Mouse (Mus musculus) embryonic fibroblast, embryonic 13.5 days (primary cell): ENCODE measurements around the gene Gm17606. TPM values are rescaled to one million over a fixed set of nuclear protein-coding genes. Genes with fewer than 3 reads are reported as not detected.

Experiments
- H3K27ac ChIP-seq: 2 replicates; pipeline ENCODE4 v1.5.1; 2012; ENCODE audit warnings: low read length, control low read depth, inconsistent platforms; ENCODE audit not compliant: insufficient read depth
- H3K4me1 ChIP-seq: 2 replicates; pipeline ENCODE4 v1.6.1; 2011; ENCODE audit warnings: low read length; ENCODE audit not compliant: control insufficient read depth, insufficient read depth
- H3K4me3 ChIP-seq: 2 replicates; pipeline ENCODE4 v1.5.1; 2011; ENCODE audit warnings: mild to moderate bottlenecking, control low read depth, low read length; ENCODE audit not compliant: insufficient read depth
- CTCF ChIP-seq: IDR thresholded peaks from 2 replicates; pipeline ENCODE4 v1.5.1; 2011; ENCODE audit warnings: mild to moderate bottlenecking, control low read depth, low read length, moderate library complexity, borderline replicate concordance; ENCODE audit not compliant: insufficient read depth
- POLR2A ChIP-seq: IDR thresholded peaks from 2 replicates; pipeline ENCODE4 v1.6.1; 2011; ENCODE audit warnings: low read depth, mild to moderate bottlenecking, control low read depth, low read length, moderate library complexity
- polyA plus RNA-seq: library from polyadenylated mRNA; stranded (reverse); fragments of >200 nt; gene quantifications from 2 replicates; pipeline ENCODE4 v1.2.4, GENCODE M21; 2011; ENCODE audit warnings: low read depth; ENCODE audit not compliant: missing spikeins, insufficient read length

The Gm17606 gene
- polyA plus RNA-seq, 1 experiment = not detected

- Histone ChIP-seq H3K4me3 (0 out of 2 replicates have a peak overlapping the region, but pooled peaks have one; percentile 3), H3K4me1 (peaks cover 3% of the 10 kb centered on the region; the same call in 1 of the 2 replicates), H3K27ac (no peak overlapping the region)
- TF ChIP-seq CTCF (no peak), POLR2A (no peak)
These were observed 10.8 kb downstream of the Gm17606 start for GRCm38 (mm10) chr14:54651556-54651955.

DNA sequence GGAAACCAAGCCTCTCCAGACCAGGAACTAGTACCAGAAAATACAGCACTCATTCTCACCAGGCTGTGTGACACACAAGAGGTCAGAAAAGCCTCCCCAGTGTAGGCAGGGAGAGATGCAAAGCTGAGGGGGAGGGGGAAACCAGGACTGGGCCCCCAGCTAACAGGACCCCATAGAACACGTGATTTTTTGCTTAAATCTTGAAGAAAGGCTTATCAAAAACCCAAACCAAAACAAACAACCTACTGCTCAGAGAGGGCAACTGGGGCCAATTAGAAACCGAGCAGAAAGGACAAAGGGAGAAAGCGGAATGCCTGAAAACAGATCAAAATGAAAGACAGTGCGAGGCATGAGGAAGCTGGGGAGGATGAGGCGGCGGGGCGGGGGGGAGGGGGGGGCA is 12.0 kb downstream of the Gm17606 start:
- Histone ChIP-seq H3K4me1 (peaks cover 3% of the 10 kb centered on the region; the same call in 1 of the 2 replicates), H3K4me3 (peak overlapping the region; percentile 77), H3K27ac (peak overlapping the region; percentile 14; the same call in 1 of the 2 replicates)
- no peak for TF ChIP-seq CTCF
- no peak for TF ChIP-seq POLR2A

DNA sequence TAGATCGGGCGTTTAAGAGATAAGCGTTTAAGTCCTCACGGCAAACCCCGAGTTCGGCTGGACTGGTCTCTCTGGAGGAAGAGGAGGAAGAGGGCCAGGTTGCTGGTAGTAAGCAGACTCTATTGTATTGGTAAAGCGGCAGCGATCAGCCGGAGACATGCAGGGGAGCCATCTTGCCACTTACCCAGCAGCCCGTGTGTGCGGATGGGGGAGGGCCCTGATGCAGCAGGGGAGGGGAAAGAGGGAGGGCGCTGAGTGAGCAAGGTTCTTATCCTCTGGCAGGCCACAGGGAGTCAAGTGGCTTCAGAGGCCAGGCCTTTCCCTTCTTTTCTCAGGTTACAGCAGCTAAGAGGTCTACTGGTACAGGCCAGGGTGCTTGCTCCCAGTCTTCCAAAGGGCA is 12.7 kb downstream of the Gm17606 start:
- Histone ChIP-seq H3K4me1 (peaks cover 3% of the 10 kb centered on the region; the same call in 1 of the 2 replicates), H3K4me3 (peak overlapping the region; percentile 77), H3K27ac (peak overlapping the region; percentile 64)
- peak; percentile 95 for TF ChIP-seq POLR2A
- TF ChIP-seq CTCF = no peak

GRCm38 (mm10) chr14:54660009-54660408 is 19.3 kb downstream of the Gm17606 start:
- no peaks in the 10 kb centered on the region for H3K4me1 ChIP-seq
- no peak for TF ChIP-seq POLR2A
- TF ChIP-seq CTCF = no peak
- H3K4me3 ChIP-seq = no peak overlapping the region
- no peak overlapping the region for H3K27ac ChIP-seq

DNA sequence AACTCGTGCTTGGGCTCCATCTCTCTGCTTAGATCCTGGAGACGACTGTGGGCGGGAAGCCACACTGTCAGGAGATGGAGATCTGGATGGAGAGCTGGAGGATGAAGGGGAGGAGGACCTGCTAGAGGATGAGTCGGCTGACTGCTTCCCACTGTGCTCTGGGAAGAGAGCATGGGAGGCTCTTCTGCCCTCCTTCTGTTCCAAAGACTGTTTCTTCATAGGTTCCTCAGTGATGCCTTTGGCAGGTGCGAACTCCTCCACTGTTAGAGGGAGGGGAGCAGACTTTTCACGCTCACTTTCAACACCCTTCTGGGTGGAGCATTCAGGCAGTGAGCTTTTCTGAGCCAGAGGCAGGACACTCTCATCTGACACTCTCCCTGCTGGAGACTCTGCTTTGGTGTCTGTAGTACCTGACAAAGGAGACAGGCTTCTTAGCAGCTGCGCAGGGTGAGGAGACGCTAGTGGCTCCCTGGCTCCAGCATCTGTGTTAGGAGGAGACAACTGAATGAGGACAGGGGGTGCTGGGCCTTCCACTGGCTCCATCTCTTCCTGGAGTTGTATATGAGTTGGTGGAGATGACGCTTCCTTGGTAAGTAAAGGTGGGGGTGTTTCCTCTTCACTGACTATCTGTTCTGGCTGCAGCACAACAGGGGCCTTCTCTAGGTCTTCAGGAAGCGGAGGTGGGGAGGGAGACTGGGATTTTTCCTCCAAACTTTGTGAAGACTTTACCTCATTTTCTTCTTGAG is 23.9 kb downstream of the Gm17606 start:
- TF ChIP-seq POLR2A = no peak
- no peak for TF ChIP-seq CTCF
- H3K4me1 ChIP-seq = no peaks in the 10 kb centered on the region

GRCm38 (mm10) chr14:54669381-54669780 is 28.6 kb downstream of the Gm17606 start:
- Histone ChIP-seq H3K4me3 (no peak overlapping the region), H3K27ac (no peak overlapping the region), H3K4me1 (no peaks in the 10 kb centered on the region)
- TF ChIP-seq POLR2A (no peak), CTCF (peak; percentile 29; the same call in 1 of the 2 replicates)

More for the DNA sequence above, 23.9 kb downstream of the Gm17606 start:
- Histone ChIP-seq H3K4me3 (no peak overlapping the region), H3K27ac (no peak overlapping the region)

DNA sequence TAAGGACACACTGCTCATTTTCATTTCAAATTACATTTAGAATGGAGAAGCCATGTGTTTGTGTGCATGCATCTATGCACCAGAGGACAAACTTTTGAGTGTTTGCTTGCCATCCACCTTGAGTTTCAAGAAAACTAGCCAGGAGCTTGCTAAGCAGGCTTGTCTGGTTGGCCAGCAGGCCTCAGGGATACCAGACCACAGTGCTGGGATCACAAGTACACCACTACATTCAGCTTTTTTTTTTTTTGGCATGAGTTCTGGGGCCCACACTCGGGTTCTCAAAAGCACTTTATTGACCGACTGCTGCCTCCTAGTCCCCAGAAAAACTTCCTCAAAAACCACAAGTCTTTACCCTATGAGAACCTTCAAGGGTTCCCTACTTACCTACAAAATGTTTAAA is 33.6 kb downstream of the Gm17606 start:
- no peak overlapping the region for H3K4me3 ChIP-seq
- H3K4me1 ChIP-seq = no peaks in the 10 kb centered on the region
- no peak for TF ChIP-seq CTCF
- TF ChIP-seq POLR2A = no peak
- H3K27ac ChIP-seq = no peak overlapping the region

GRCm38 (mm10) chr14:54676290-54676689 is 35.5 kb downstream of the Gm17606 start:
- no peaks in the 10 kb centered on the region for H3K4me1 ChIP-seq
- no peak overlapping the region for H3K4me3 ChIP-seq
- H3K27ac ChIP-seq = no peak overlapping the region
- TF ChIP-seq POLR2A (no peak), CTCF (no peak)

DNA sequence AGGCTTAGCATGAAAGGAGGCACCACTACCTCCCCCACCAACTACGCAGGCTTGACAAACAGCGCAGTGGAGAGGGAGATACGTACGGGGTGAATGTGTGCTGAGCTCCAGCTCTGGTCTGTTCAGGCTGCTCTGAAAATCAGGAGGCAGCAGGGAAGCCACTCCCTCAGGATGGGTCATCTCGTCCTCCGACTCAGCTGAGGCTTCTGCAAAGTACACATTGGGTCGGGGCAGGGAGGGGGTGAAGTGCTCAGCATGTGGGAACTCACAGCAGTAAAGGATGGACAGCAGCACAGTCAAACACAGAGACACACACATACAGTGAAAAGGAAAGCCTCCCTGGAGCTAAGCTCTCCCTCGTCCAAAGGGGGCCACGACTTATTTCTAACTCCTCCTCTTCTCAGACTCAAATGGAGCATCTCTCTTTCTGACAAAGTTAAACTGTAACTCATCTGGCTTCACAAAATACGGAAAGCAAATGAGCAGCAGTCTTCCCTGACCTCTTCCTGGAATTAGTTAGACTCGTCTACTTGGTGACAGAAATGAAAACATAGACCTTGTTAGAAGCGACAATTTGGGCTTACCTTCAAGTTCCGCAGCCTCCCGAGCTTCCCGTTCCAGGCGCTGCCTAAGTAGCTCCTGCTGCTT is 38.0 kb downstream of the Gm17606 start:
- no peak overlapping the region for H3K4me3 ChIP-seq

GRCm38 (mm10) chr14:54682396-54682795 is 41.6 kb downstream of the Gm17606 start:
- no peak for TF ChIP-seq POLR2A
- no peak overlapping the region for H3K4me3 ChIP-seq
- H3K27ac ChIP-seq = no peak overlapping the region
- H3K4me1 ChIP-seq = no peaks in the 10 kb centered on the region

More for the DNA sequence above, 38.0 kb downstream of the Gm17606 start:
- Histone ChIP-seq H3K27ac (no peak overlapping the region), H3K4me1 (no peaks in the 10 kb centered on the region)
- TF ChIP-seq POLR2A (no peak), CTCF (no peak)
